Mouse (Mus musculus) neural tube, embryonic 15.5 days (tissue): Measurements from ENCODE around the gene Tjap1. TPM values are rescaled to one million over a fixed set of nuclear protein-coding genes. Genes with fewer than 3 reads are reported as not detected.

ENCODE experiments used
- ATAC-seq: fragments of 200-750 bp; cut with Nextera tagmentation; 2 replicates; pipeline ENCODE4 v1.8.0; 2017; ENCODE audit warnings: mild to moderate bottlenecking, moderate TSS enrichment, moderate library complexity; ENCODE audit not compliant: low FRiP score
- H3K27ac ChIP-seq: fragments of 300-500 bp; sonication (generic); replicated peaks from 2 replicates; pipeline ENCODE4 v1.5.1; 2015; ENCODE audit warnings: mild to moderate bottlenecking, inconsistent platforms
- H3K27me3 ChIP-seq: fragments of 300-500 bp; sonication (generic); replicated peaks from 2 replicates; pipeline ENCODE4 v1.6.1; 2015; ENCODE audit warnings: inconsistent platforms
- H3K36me3 ChIP-seq: fragments of 300-500 bp; sonication (generic); 2 replicates; pipeline ENCODE4 v1.6.1; 2015; ENCODE audit warnings: inconsistent platforms
- H3K4me1 ChIP-seq: fragments of 300-500 bp; sonication (generic); 2 replicates; pipeline ENCODE4 v1.6.1; 2015; ENCODE audit warnings: inconsistent platforms
- H3K4me2 ChIP-seq: fragments of 300-500 bp; sonication (generic); 2 replicates; pipeline ENCODE4 v1.6.1; 2015; ENCODE audit warnings: inconsistent platforms, mild to moderate bottlenecking, moderate library complexity
- H3K4me3 ChIP-seq: fragments of 300-500 bp; sonication (generic); replicated peaks from 2 replicates; pipeline ENCODE4 v1.5.1; 2015; ENCODE audit warnings: mild to moderate bottlenecking, inconsistent platforms
- H3K9ac ChIP-seq: fragments of 300-500 bp; sonication (generic); replicated peaks from 2 replicates; pipeline ENCODE4 v1.6.1; 2015; ENCODE audit warnings: mild to moderate bottlenecking, inconsistent platforms
- H3K9me3 ChIP-seq: fragments of 300-500 bp; sonication (generic); replicated peaks from 2 replicates; pipeline ENCODE4 v1.6.1; 2016; ENCODE audit warnings: inconsistent platforms
- WGBS: fragments of 180-500 bp; shearing (Covaris S2); methylation state at CpG from one replicate; pipeline ENCODE4 v1.1.7; 2015; ENCODE audit warnings: mixed read lengths; 5-methylcytosine and 5-hydroxymethylcytosine counted together
- polyA plus RNA-seq: library from polyadenylated mRNA; unstranded; fragments of >200 nt; fragmentation: Nextera tagmentation; extraction: Ambion mirVana; gene quantifications from 2 replicates; pipeline ENCODE4 v1.2.1, GENCODE M21; 2015

The Tjap1 gene
- polyA plus RNA-seq, 1 experiment from 2014 or later = 28.6 TPM

DNA sequence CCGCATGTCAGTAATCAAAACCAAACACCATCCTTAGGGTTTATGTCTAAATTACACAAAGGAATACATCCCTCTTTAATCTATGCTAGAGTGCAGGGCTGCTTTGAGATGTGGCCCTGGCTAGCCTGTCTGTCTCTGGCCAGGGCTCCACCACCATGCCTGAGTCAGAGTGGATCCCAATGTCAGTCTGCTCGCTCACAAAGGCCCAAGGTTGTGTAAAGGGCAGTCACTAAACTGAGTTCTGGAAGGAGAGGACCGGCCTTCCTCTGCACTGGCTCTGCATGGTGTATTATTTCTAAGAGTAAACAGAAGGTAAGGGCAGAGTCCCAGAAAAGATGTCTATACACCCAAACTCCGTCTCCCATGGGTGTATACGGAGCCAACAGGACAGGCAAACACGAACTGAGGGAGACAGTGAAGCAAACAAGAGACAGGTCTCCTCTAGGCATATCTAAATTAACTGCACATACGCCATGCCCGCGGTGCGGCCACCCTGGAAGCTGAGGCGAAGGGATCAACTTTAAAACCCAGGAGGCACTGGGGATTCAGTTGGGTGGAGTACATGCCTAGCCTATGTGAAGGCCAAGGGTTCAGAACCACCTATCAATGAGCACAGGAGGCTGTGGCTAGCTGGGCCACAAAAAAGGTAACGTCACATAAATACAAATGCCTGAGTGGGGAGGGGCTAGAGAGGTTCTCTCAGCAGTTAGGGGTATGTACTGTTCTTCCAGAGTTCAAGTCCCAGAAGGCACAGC, 4.6 kb downstream of the Tjap1 start:
- no peaks in the 10 kb centered on the region for H3K27me3 ChIP-seq
- no peak for ATAC-seq
- no peak overlapping the region for H3K4me3 ChIP-seq
- no peaks in the 10 kb centered on the region for H3K9me3 ChIP-seq
- no peak overlapping the region for H3K27ac ChIP-seq
- no peak overlapping the region for H3K4me2 ChIP-seq
- H3K4me1 ChIP-seq = peaks cover 21% of the 10 kb centered on the region
- H3K9ac ChIP-seq = no peak overlapping the region
- peaks cover 11% of the 10 kb centered on the region for H3K36me3 ChIP-seq
- WGBS = 92% methylated on average over 12 of the region's 12 CpGs

GRCm38 (mm10) chr17:46277586-46277985, 5.2 kb downstream of the Tjap1 start:
- H3K9me3 ChIP-seq = no peaks in the 10 kb centered on the region
- H3K9ac ChIP-seq = no peak overlapping the region
- no peak overlapping the region for H3K4me2 ChIP-seq
- no peak overlapping the region for H3K4me3 ChIP-seq
- ATAC-seq = no peak
- peaks cover 19% of the 10 kb centered on the region for H3K4me1 ChIP-seq
- H3K27me3 ChIP-seq = no peaks in the 10 kb centered on the region
- peaks cover 11% of the 10 kb centered on the region for H3K36me3 ChIP-seq
- H3K27ac ChIP-seq = no peak overlapping the region
- 79% methylated on average over 4 of the region's 4 CpGs for WGBS

GRCm38 (mm10) chr17:46275506-46275905, 7.3 kb downstream of the Tjap1 start:
- Histone ChIP-seq H3K36me3 (peaks cover 25% of the 10 kb centered on the region), H3K9ac (no peak overlapping the region), H3K9me3 (no peaks in the 10 kb centered on the region), H3K4me1 (0 out of 2 replicates have a peak, but pooled peaks cover 2% of the 10 kb centered on the region), H3K4me2 (no peak overlapping the region), H3K4me3 (no peak overlapping the region), H3K27me3 (no peaks in the 10 kb centered on the region), H3K27ac (no peak overlapping the region)
- 91% methylated on average over 10 of the region's 10 CpGs for WGBS
- ATAC-seq = no peak

DNA sequence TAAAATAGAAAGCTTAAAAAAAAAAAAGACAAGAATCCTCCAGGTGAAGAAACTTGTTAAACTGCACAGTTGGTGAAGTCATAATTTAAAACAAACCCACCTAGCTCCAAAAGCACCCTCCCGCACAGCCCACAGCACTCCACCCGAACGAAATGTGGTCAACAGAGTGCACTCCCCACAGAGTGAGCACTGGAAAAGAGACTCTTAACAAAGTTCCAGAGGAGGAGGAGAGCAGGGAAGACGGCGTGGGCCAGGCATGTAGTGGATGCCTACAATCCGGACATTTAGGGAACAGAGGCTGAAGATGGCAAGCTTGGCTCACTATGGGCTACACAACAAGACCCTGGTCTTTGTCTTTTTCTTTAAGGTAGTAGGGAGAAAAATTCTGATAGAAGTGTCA, 7.8 kb downstream of the Tjap1 start:
- H3K4me3 ChIP-seq = no peak overlapping the region
- H3K9ac ChIP-seq = no peak overlapping the region
- 0 out of 2 replicates have a peak, but pooled peaks cover 2% of the 10 kb centered on the region for H3K4me1 ChIP-seq
- 93% methylated on average over 6 of the region's 6 CpGs for WGBS
- H3K9me3 ChIP-seq = no peaks in the 10 kb centered on the region
- peaks cover 25% of the 10 kb centered on the region for H3K36me3 ChIP-seq
- no peak overlapping the region for H3K4me2 ChIP-seq
- ATAC-seq = no peak
- no peaks in the 10 kb centered on the region for H3K27me3 ChIP-seq
- no peak overlapping the region for H3K27ac ChIP-seq

GRCm38 (mm10) chr17:46274465-46274864, 8.4 kb downstream of the Tjap1 start:
- no peak for ATAC-seq
- WGBS = 85% methylated on average over 6 of the region's 6 CpGs
- no peak overlapping the region for H3K4me2 ChIP-seq
- no peaks in the 10 kb centered on the region for H3K9me3 ChIP-seq
- no peaks in the 10 kb centered on the region for H3K27me3 ChIP-seq
- no peak overlapping the region for H3K9ac ChIP-seq
- 0 out of 2 replicates have a peak, but pooled peaks cover 2% of the 10 kb centered on the region for H3K4me1 ChIP-seq
- H3K4me3 ChIP-seq = no peak overlapping the region
- H3K36me3 ChIP-seq = peaks cover 25% of the 10 kb centered on the region
- H3K27ac ChIP-seq = no peak overlapping the region

DNA sequence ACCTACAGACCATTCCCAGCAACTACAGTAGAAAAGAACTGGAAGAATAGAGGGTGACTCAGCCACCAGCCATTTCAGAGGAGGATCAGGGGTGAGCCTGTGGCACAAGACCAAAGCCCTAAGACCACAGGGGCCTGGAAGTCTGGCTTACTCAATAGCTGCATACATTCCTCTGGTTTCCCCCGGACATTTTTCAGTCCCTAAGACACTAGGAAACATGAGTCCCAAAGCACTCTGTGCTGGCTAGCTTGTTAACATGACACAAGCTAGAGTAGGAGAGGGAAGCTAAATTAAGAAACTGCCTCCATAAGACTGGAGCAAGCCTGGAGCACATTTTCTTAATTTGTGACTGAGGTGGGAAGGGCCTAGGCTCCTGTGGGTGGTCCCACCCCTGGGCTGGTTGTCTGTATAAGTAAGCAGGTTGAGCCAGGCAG, 9.0 kb downstream of the Tjap1 start:
- Histone ChIP-seq H3K4me2 (no peak overlapping the region), H3K9ac (no peak overlapping the region), H3K4me1 (0 out of 2 replicates have a peak, but pooled peaks cover 2% of the 10 kb centered on the region), H3K36me3 (peaks cover 19% of the 10 kb centered on the region), H3K9me3 (no peaks in the 10 kb centered on the region), H3K27me3 (no peaks in the 10 kb centered on the region), H3K27ac (no peak overlapping the region), H3K4me3 (no peak overlapping the region)
- 79% methylated on average over 1 of the region's 1 CpGs for WGBS
- ATAC-seq = no peak

- WGBS = 90% methylated on average over 5 of the region's 5 CpGs
These were observed 10.2 kb downstream of the Tjap1 start for GRCm38 (mm10) chr17:46272675-46273074.

GRCm38 (mm10) chr17:46272058-46272457, 10.8 kb downstream of the Tjap1 start:
- 74% methylated on average over 2 of the region's 2 CpGs for WGBS
- Histone ChIP-seq H3K27me3 (no peaks in the 10 kb centered on the region), H3K27ac (no peak overlapping the region), H3K4me3 (no peak overlapping the region), H3K36me3 (peaks cover 14% of the 10 kb centered on the region), H3K4me1 (0 out of 2 replicates have a peak, but pooled peaks cover 2% of the 10 kb centered on the region), H3K9me3 (no peaks in the 10 kb centered on the region), H3K4me2 (no peak overlapping the region), H3K9ac (no peak overlapping the region)
- ATAC-seq = no peak

More at GRCm38 (mm10) chr17:46272675-46273074, 10.2 kb downstream of the Tjap1 start:
- H3K4me3 ChIP-seq = no peak overlapping the region
- H3K36me3 ChIP-seq = peaks cover 14% of the 10 kb centered on the region
- H3K9me3 ChIP-seq = no peaks in the 10 kb centered on the region
- H3K4me2 ChIP-seq = no peak overlapping the region
- H3K27ac ChIP-seq = no peak overlapping the region
- H3K9ac ChIP-seq = no peak overlapping the region
- 0 out of 2 replicates have a peak, but pooled peaks cover 2% of the 10 kb centered on the region for H3K4me1 ChIP-seq
- ATAC-seq = no peak
- H3K27me3 ChIP-seq = no peaks in the 10 kb centered on the region

GRCm38 (mm10) chr17:46269771-46270534, 12.9 kb downstream of the Tjap1 start:
- Histone ChIP-seq H3K4me3 (no peak overlapping the region), H3K27ac (no peak overlapping the region), H3K36me3 (peaks cover 14% of the 10 kb centered on the region), H3K9me3 (no peaks in the 10 kb centered on the region), H3K4me2 (no peak overlapping the region), H3K4me1 (0 out of 2 replicates have a peak, but pooled peaks cover 5% of the 10 kb centered on the region), H3K9ac (no peak overlapping the region), H3K27me3 (no peaks in the 10 kb centered on the region)
- no peak for ATAC-seq
- WGBS = 84% methylated on average over 19 of the region's 19 CpGs

- no peak overlapping the region for H3K9ac ChIP-seq
- WGBS = 86% methylated on average over 10 of the region's 10 CpGs
- no peaks in the 10 kb centered on the region for H3K27me3 ChIP-seq
- H3K4me3 ChIP-seq = no peak overlapping the region
- H3K27ac ChIP-seq = no peak overlapping the region
- no peak for ATAC-seq
- 0 out of 2 replicates have a peak, but pooled peaks cover 3% of the 10 kb centered on the region for H3K4me1 ChIP-seq
- no peaks in the 10 kb centered on the region for H3K9me3 ChIP-seq
- H3K4me2 ChIP-seq = no peak overlapping the region
- H3K36me3 ChIP-seq = peaks cover 29% of the 10 kb centered on the region
These were observed 14.7 kb downstream of the Tjap1 start for GRCm38 (mm10) chr17:46268026-46268720.

DNA sequence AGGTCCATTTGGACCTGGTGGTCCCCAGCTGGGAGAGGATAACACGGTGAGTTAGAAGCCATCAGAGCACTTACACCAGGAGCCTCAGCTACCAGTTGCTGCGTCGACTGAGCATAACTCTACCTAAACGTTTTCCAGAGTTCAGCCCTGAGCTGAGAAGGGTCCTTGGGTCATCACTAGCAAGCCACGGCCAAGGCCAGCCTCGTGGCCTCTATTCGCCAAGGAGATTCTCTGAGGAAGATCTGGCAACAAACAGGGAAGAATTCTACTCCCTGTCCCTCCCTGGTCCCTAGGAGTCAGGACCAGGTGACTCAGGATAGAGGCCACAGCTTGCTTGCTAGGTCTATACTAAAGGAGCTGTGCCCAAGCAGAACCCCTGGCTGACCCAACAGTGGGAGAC, 15.3 kb downstream of the Tjap1 start:
- Histone ChIP-seq H3K27ac (no peak overlapping the region), H3K9me3 (no peaks in the 10 kb centered on the region), H3K36me3 (peaks cover 35% of the 10 kb centered on the region), H3K27me3 (no peaks in the 10 kb centered on the region), H3K4me1 (0 out of 2 replicates have a peak, but pooled peaks cover 3% of the 10 kb centered on the region), H3K9ac (no peak overlapping the region), H3K4me3 (no peak overlapping the region), H3K4me2 (no peak overlapping the region)
- no peak for ATAC-seq
- 91% methylated on average over 7 of the region's 7 CpGs for WGBS
